Mouse (Mus musculus): ENCODE measurements around the gene Apobec3.

- no peak for TF ChIP-seq CTCF (IDR thresholded peaks at IDR 0.05; ENCODE audit: low read depth, low read length)
- peak; percentile 33; the same call in 1 of the 2 replicates for TF ChIP-seq EP300 (IDR thresholded peaks at IDR 0.05; ENCODE audit: insufficient read depth, low read depth, low read length)
Observed at GRCm38 (mm10) chr15:79906855-79907254, 15.4 kb downstream of the Apobec3 start.

Data from ES-Bruce4 (cell line).